Mouse (Mus musculus) stomach, embryonic 16.5 days (tissue): ENCODE measurements around the gene Rbfox3. TPM values are rescaled to one million over a fixed set of nuclear protein-coding genes. Genes with fewer than 3 reads are reported as not detected.

Experiments used
- ATAC-seq: fragments of 200-750 bp; cut with Nextera tagmentation; 2 replicates; pipeline ENCODE4 v1.8.0; 2017; ENCODE audit warnings: moderate number of reproducible peaks, moderate TSS enrichment; ENCODE audit not compliant: insufficient read depth, low FRiP score
- H3K27ac ChIP-seq: fragments of 300-500 bp; sonication (generic); 2 replicates; pipeline ENCODE4 v1.5.1; 2014; ENCODE audit warnings: low read length
- H3K27me3 ChIP-seq: fragments of 300-500 bp; sonication (generic); 2 replicates; pipeline ENCODE4 v1.6.1; 2014; ENCODE audit warnings: low read length, control low read depth, mixed read lengths; ENCODE audit not compliant: control insufficient read depth, insufficient read depth
- H3K36me3 ChIP-seq: fragments of 300-500 bp; sonication (generic); 2 replicates; pipeline ENCODE4 v1.6.1; 2014; ENCODE audit warnings: low read length; ENCODE audit not compliant: control insufficient read depth, insufficient read depth
- H3K4me1 ChIP-seq: fragments of 300-500 bp; sonication (generic); 2 replicates; pipeline ENCODE4 v1.6.1; 2014; ENCODE audit warnings: low read length, control low read depth, mixed read lengths; ENCODE audit not compliant: control insufficient read depth, insufficient read depth
- H3K4me2 ChIP-seq: fragments of 300-500 bp; sonication (generic); 2 replicates; pipeline ENCODE4 v1.6.1; 2014; ENCODE audit warnings: low read depth, low read length, mixed read lengths
- H3K4me3 ChIP-seq: fragments of 300-500 bp; sonication (generic); replicated peaks from 2 replicates; pipeline ENCODE4 v1.5.1; 2014; ENCODE audit warnings: mild to moderate bottlenecking, low read length
- H3K9ac ChIP-seq: fragments of 300-500 bp; sonication (generic); 2 replicates; pipeline ENCODE4 v1.6.1; 2014; ENCODE audit warnings: low read length
- H3K9me3 ChIP-seq: fragments of 300-500 bp; sonication (generic); replicated peaks from 2 replicates; pipeline ENCODE4 v1.6.1; 2016; ENCODE audit warnings: low read length, control low read depth; ENCODE audit not compliant: control insufficient read depth
- WGBS: fragments of 180-500 bp; shearing (Covaris S2); extraction: QIAGEN DNeasy Blood & Tissue Kit; methylation state at CpG from one replicate; pipeline ENCODE4 v1.1.7; 2014; 5-methylcytosine and 5-hydroxymethylcytosine counted together
- polyA plus RNA-seq: library from polyadenylated mRNA; unstranded; fragments of >200 nt; fragmentation: Nextera tagmentation; extraction: Ambion mirVana; gene quantifications from 2 replicates; pipeline ENCODE4 v1.2.1, GENCODE M21; 2015

Gene Rbfox3
- polyA plus RNA-seq, 1 experiment from 2014 or later: 1.1 TPM

DNA sequence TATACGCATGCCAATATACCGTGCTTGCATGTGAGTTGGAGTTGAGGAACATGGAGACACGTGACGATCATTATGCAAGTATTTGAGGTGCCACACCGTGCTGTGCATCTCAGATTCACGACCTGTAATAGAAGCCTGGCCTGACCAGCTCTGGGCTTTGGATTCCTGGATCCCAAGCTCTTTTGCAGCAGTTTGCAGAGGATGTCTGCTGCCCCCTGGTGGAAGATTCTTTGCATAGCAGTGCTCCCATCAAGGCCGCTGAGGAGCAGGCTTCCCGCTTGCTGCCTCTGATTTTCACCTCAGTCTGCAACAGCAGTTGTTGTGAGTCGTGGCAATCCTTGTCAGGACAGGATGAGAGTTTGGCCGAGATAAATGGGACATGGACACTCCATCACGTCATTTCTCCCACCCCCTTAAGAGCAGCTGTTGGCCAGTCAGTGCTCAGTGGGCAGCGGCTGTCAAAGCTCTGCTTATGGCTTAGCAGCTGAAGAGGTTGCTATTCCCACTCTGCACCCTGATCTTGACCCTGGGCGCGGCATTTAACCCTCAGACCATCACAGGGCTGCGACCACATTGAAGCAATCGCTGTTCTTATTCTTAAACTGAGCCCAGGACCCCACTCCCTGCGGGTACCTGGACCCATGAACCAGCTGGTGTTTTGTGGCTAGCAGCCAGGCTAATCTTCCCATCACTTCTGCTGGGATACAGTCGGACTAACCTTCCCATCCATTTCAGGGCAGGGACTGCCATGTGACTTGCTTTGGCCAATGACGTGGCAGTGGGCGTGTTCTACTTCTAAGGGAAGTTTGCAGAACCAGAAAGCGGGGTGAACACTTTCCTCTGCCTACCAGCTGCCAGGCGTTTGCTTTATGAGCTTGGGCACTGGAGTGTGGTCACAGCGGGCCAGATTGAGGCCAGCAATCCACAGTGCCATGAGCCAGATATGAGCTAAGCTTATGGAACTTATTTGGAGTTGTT, 172.3 kb downstream of the Rbfox3 start:
- no peaks in the 10 kb centered on the region for H3K9me3 ChIP-seq
- no peak overlapping the region for H3K9ac ChIP-seq
- 10% methylated on average over 23 of the region's 23 CpGs for WGBS
- H3K27me3 ChIP-seq: peaks cover 4% of the 10 kb centered on the region; the same call in 1 of the 2 replicates
- peaks cover 5% of the 10 kb centered on the region; the same call in 1 of the 2 replicates for H3K4me1 ChIP-seq
- H3K4me3 ChIP-seq: no peak overlapping the region
- no peak for ATAC-seq
- no peaks in the 10 kb centered on the region for H3K36me3 ChIP-seq
- no peak overlapping the region for H3K27ac ChIP-seq
- H3K4me2 ChIP-seq: no peak overlapping the region

DNA sequence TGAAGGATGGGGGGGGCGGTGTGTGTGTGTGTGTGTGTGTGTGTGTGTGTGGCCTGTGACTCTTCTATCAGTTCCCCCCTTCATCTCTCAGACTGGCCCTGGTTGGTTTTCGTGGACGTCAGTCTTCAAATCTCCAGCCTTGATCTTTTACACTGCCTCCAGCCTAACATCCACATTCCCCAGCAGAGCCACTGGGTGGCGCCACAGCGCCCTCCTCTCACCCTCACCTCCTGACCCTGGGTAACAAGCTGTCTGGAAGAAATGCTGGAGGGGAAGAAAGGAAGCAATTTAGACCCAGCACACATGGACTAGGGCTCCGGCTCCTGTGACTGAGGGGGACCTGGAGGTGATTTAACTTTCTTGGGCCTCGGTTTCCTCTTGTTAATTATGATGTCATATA, 173.1 kb downstream of the Rbfox3 start:
- peaks cover 4% of the 10 kb centered on the region; the same call in 1 of the 2 replicates for H3K27me3 ChIP-seq

DNA sequence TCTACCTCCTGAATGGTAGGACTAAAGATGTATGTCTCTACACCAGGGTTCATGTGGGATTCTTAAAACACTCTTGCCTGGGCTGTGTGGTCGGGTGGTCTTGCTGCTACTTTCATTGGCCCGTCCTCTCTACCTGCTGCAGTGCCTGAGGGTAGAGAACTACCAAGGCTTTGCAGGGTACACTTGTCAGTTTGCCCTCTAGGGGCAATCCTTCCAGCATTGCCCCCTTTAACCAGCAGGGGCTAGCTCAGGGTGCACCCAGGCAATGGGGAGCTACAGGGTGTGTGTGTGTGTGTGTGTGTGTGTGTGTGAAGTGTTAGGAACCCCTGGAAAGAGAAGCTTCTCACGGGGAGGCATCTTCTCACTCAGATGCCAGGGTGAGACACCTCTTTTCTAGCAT, 173.6 kb downstream of the Rbfox3 start:
- ATAC-seq: no peak
- Histone ChIP-seq H3K27ac (no peak overlapping the region), H3K36me3 (no peaks in the 10 kb centered on the region), H3K4me1 (0 out of 2 replicates have a peak, but pooled peaks cover 5% of the 10 kb centered on the region), H3K9ac (no peak overlapping the region), H3K4me3 (no peak overlapping the region), H3K27me3 (peaks cover 4% of the 10 kb centered on the region; the same call in 1 of the 2 replicates), H3K9me3 (no peaks in the 10 kb centered on the region), H3K4me2 (no peak overlapping the region)
- WGBS: 49% methylated on average over 3 of the region's 3 CpGs

More for the DNA sequence above, 173.1 kb downstream of the Rbfox3 start:
- H3K4me2 ChIP-seq: no peak overlapping the region
- no peak overlapping the region for H3K9ac ChIP-seq
- H3K27ac ChIP-seq: no peak overlapping the region
- 38% methylated on average over 7 of the region's 7 CpGs for WGBS
- H3K4me3 ChIP-seq: no peak overlapping the region
- no peaks in the 10 kb centered on the region for H3K36me3 ChIP-seq
- H3K4me1 ChIP-seq: 0 out of 2 replicates have a peak, but pooled peaks cover 5% of the 10 kb centered on the region
- no peaks in the 10 kb centered on the region for H3K9me3 ChIP-seq
- ATAC-seq: no peak

DNA sequence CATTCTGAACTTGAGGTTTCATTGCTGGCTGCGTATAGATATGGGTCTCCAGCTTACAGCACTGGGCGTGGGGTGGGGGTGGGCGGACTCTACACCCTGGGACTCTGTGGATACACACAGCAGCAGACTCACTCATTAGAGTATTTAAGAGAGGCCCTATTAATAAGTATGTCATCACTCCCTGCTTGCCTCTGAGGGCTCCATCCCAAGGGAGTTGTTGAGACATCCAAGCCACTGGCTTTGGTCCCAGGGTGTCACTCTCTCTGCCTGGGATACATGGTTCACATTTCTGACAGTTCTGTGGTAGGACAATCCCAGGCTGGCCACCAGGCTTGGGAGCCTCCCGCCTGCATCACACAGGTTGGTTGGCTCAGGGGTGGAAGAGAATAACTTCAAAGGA, 174.4 kb downstream of the Rbfox3 start:
- no peaks in the 10 kb centered on the region for H3K9me3 ChIP-seq
- no peak overlapping the region for H3K9ac ChIP-seq
- 0 out of 2 replicates have a peak, but pooled peaks cover 5% of the 10 kb centered on the region for H3K4me1 ChIP-seq
- no peaks in the 10 kb centered on the region for H3K36me3 ChIP-seq
- ATAC-seq: no peak
- H3K27ac ChIP-seq: no peak overlapping the region
- H3K4me3 ChIP-seq: no peak overlapping the region
- 63% methylated on average over 4 of the region's 4 CpGs for WGBS
- H3K4me2 ChIP-seq: no peak overlapping the region
- H3K27me3 ChIP-seq: peaks cover 4% of the 10 kb centered on the region; the same call in 1 of the 2 replicates

DNA sequence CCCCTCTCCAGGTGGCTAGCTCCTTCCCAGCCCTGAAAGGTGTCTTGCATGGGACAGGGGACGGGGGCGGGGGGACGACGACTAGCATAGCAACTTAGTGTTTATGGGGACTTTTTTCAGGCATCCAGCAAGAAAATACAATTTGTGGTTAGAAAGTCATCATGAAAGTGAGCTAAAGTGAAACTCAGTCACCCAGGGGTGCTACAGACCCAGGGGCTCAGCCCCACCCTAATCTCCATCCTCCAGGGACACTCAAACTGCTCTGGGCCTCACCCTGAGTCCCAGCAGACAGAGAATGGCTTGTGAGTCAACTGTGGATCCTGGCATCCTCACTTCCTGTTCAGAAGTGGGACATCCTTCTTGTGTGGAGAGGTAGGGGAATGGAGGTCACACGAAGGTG, 179.7 kb downstream of the Rbfox3 start:
- H3K9ac ChIP-seq: no peak overlapping the region
- no peak overlapping the region for H3K4me2 ChIP-seq
- WGBS: 71% methylated on average over 5 of the region's 5 CpGs
- peaks cover 7% of the 10 kb centered on the region for H3K4me1 ChIP-seq
- no peaks in the 10 kb centered on the region for H3K36me3 ChIP-seq
- H3K27ac ChIP-seq: no peak overlapping the region
- no peaks in the 10 kb centered on the region for H3K27me3 ChIP-seq
- H3K4me3 ChIP-seq: no peak overlapping the region
- no peaks in the 10 kb centered on the region for H3K9me3 ChIP-seq
- no peak for ATAC-seq

DNA sequence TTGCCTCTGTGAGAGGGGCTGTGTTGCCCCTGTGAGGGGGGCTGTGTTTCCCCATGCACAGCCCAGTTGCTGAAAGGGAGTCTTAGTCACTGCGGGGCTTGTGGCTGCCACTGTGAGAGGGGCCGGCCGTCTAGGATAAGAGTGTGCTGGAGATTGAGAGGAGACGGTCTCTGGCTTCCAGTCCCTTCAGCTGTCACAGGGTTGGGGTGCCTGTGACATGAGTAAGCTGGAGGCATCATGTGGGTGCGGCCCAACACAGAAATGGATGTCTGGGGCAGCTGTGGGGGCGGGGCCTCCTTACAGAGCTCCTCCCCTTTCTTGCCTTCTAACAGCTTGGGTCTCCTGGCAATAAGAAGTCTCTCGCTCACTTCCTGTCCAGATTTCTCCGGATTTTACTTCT, 182.0 kb downstream of the Rbfox3 start:
- no peak overlapping the region for H3K4me2 ChIP-seq
- WGBS: 22% methylated on average over 8 of the region's 8 CpGs
- no peak overlapping the region for H3K27ac ChIP-seq
- no peak overlapping the region for H3K9ac ChIP-seq
- no peaks in the 10 kb centered on the region for H3K9me3 ChIP-seq
- no peaks in the 10 kb centered on the region for H3K36me3 ChIP-seq
- H3K27me3 ChIP-seq: no peaks in the 10 kb centered on the region
- H3K4me3 ChIP-seq: no peak overlapping the region
- peaks cover 7% of the 10 kb centered on the region for H3K4me1 ChIP-seq
- ATAC-seq: peak; percentile 49; the same call in 1 of the 2 replicates

DNA sequence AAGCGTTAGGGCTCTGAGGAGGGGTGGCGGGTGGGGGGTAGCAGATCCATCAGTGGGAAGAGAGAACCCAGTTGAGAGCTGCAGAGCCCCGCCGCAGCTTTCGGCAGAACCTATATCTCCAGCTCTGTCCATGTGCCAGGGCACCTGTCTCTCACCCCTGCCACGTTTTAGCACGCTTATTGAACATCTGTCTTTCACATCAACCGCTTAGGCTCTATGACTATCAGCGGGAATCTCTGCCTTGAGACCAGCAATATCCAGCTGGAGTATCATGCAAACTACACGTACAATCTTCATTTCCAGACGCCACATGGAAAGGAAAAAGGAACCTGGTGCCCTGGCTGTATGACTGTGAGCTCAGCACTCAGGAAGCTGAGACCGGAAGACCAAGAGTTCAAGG, 182.6 kb downstream of the Rbfox3 start:
- H3K4me2 ChIP-seq: no peak overlapping the region
- no peak overlapping the region for H3K9ac ChIP-seq
- 57% methylated on average over 12 of the region's 12 CpGs for WGBS
- no peak overlapping the region for H3K27ac ChIP-seq
- no peaks in the 10 kb centered on the region for H3K36me3 ChIP-seq
- H3K4me1 ChIP-seq: peaks cover 7% of the 10 kb centered on the region
- no peak for ATAC-seq
- no peak overlapping the region for H3K4me3 ChIP-seq
- no peaks in the 10 kb centered on the region for H3K27me3 ChIP-seq
- no peaks in the 10 kb centered on the region for H3K9me3 ChIP-seq

DNA sequence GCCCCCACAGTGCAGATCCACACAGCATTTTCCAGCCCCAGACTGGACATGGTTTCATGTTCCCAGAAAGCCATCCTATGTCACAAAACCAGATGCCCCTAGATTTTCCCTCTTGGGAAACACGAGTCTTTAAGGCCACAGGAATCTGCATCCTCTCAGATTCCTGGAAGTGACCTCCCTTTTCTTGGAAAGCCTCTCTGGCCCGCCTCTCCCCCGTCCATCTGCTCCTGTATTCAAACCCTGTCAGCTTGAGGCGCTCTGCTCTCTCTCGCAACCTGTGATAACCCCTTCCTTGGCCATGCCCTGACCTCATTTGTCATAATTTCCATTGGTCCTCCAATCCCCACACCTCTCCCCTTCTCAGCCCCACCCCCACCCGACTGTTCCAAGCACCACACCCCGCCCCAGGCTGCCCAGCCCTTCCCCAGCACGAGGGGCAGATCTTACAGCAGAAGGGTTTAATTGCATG, 183.3 kb downstream of the Rbfox3 start:
- no peak overlapping the region for H3K4me2 ChIP-seq

DNA sequence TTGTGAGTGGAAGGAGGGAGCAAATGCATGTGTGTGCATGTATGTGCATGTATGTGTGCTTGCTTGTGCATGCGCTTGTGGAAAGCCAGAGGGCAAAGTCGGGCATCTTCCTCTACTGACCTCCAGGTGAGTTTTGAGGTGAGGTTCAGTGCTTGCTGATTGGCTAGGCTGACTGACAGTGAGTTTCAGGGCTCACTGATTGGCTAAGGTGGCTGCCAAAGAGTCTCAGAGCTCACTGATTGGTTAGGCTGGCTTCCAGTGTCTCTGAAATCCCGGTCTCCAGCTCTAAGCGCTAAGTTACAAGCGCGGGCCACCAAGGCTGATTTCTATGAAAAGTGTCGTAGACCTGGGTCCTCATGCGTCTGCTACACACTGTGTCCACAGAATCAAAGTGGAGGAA, 185.0 kb downstream of the Rbfox3 start:
- H3K4me3 ChIP-seq: no peak overlapping the region
- no peak overlapping the region for H3K9ac ChIP-seq
- no peak overlapping the region for H3K4me2 ChIP-seq
- WGBS: 76% methylated on average over 8 of the region's 8 CpGs
- no peaks in the 10 kb centered on the region for H3K9me3 ChIP-seq
- H3K27ac ChIP-seq: no peak overlapping the region
- no peak for ATAC-seq
- H3K27me3 ChIP-seq: no peaks in the 10 kb centered on the region
- H3K4me1 ChIP-seq: peaks cover 10% of the 10 kb centered on the region
- no peaks in the 10 kb centered on the region for H3K36me3 ChIP-seq

More for the DNA sequence above, 183.3 kb downstream of the Rbfox3 start:
- WGBS: 17% methylated on average over 8 of the region's 8 CpGs
- Histone ChIP-seq H3K36me3 (no peaks in the 10 kb centered on the region), H3K9me3 (no peaks in the 10 kb centered on the region), H3K4me3 (no peak overlapping the region), H3K27ac (no peak overlapping the region), H3K9ac (no peak overlapping the region), H3K27me3 (no peaks in the 10 kb centered on the region), H3K4me1 (peaks cover 7% of the 10 kb centered on the region)
- no peak for ATAC-seq
